Mouse (Mus musculus) cortical plate, adult 2 months (tissue): Measurements from ENCODE around the gene Tnc.

ENCODE experiments used
- CTCF ChIP-seq: fragments of 200-500 bp; IDR thresholded peaks from 2 replicates; pipeline ENCODE4 v1.5.1; 2011; ENCODE audit warnings: mild to moderate bottlenecking, control low read depth, low read length; ENCODE audit not compliant: insufficient read depth; ENCODE audit errors: extremely low read depth
- POLR2A ChIP-seq: fragments of 200-500 bp; IDR thresholded peaks from 2 replicates; pipeline ENCODE4 v1.6.1; 2011; ENCODE audit warnings: mild to moderate bottlenecking, low read length, control low read depth; ENCODE audit not compliant: insufficient read depth; ENCODE audit errors: extremely low read depth

GRCm38 (mm10) chr4:64094221-64094620 is 47.4 kb upstream of the Tnc start:
- TF ChIP-seq CTCF (no peak), POLR2A (no peak)
